Mouse (Mus musculus) stomach, embryonic 15.5 days (tissue): ENCODE measurements around the gene Tet1. TPM values are rescaled to one million over a fixed set of nuclear protein-coding genes. Genes with fewer than 3 reads are reported as not detected.
A peak's percentile ranks its signal among the peaks of the same experiment; 100 is the strongest.

Experiments used
- ATAC-seq: fragments of 200-750 bp; cut with Nextera tagmentation; 2 replicates; pipeline ENCODE4 v1.8.0; 2017; ENCODE audit warnings: low read depth, moderate number of reproducible peaks, moderate TSS enrichment; ENCODE audit not compliant: insufficient read depth, low FRiP score
- H3K27ac ChIP-seq: fragments of 300-500 bp; sonication (generic); 2 replicates; pipeline ENCODE4 v1.5.1; 2015; ENCODE audit warnings: mild to moderate bottlenecking, inconsistent platforms
- H3K27me3 ChIP-seq: fragments of 300-500 bp; sonication (generic); replicated peaks from 2 replicates; pipeline ENCODE4 v1.6.1; 2015; ENCODE audit warnings: inconsistent platforms
- H3K36me3 ChIP-seq: fragments of 300-500 bp; sonication (generic); 2 replicates; pipeline ENCODE4 v1.6.1; 2015; ENCODE audit warnings: inconsistent platforms
- H3K4me1 ChIP-seq: fragments of 300-500 bp; sonication (generic); 2 replicates; pipeline ENCODE4 v1.6.1; 2015; ENCODE audit warnings: inconsistent platforms
- H3K4me2 ChIP-seq: fragments of 300-500 bp; sonication (generic); 2 replicates; pipeline ENCODE4 v1.6.1; 2015; ENCODE audit warnings: mild to moderate bottlenecking, inconsistent platforms
- H3K4me3 ChIP-seq: fragments of 300-500 bp; sonication (generic); replicated peaks from 2 replicates; pipeline ENCODE4 v1.5.1; 2015; ENCODE audit warnings: inconsistent platforms
- H3K9ac ChIP-seq: fragments of 300-500 bp; sonication (generic); 2 replicates; pipeline ENCODE4 v1.6.1; 2015; ENCODE audit warnings: inconsistent platforms
- H3K9me3 ChIP-seq: fragments of 300-500 bp; sonication (generic); 2 replicates; pipeline ENCODE4 v1.6.1; 2016; ENCODE audit warnings: inconsistent platforms
- WGBS: fragments of 180-500 bp; shearing (Covaris S2); methylation state at CpG from one replicate; pipeline ENCODE4 v1.1.7; 2015; 5-methylcytosine and 5-hydroxymethylcytosine counted together
- polyA plus RNA-seq: library from polyadenylated mRNA; unstranded; fragments of >200 nt; fragmentation: Nextera tagmentation; extraction: Ambion mirVana; gene quantifications from 2 replicates; pipeline ENCODE4 v1.2.1, GENCODE M21; 2015

The Tet1 gene
- polyA plus RNA-seq, 1 experiment from 2014 or later = 17.7 TPM

DNA sequence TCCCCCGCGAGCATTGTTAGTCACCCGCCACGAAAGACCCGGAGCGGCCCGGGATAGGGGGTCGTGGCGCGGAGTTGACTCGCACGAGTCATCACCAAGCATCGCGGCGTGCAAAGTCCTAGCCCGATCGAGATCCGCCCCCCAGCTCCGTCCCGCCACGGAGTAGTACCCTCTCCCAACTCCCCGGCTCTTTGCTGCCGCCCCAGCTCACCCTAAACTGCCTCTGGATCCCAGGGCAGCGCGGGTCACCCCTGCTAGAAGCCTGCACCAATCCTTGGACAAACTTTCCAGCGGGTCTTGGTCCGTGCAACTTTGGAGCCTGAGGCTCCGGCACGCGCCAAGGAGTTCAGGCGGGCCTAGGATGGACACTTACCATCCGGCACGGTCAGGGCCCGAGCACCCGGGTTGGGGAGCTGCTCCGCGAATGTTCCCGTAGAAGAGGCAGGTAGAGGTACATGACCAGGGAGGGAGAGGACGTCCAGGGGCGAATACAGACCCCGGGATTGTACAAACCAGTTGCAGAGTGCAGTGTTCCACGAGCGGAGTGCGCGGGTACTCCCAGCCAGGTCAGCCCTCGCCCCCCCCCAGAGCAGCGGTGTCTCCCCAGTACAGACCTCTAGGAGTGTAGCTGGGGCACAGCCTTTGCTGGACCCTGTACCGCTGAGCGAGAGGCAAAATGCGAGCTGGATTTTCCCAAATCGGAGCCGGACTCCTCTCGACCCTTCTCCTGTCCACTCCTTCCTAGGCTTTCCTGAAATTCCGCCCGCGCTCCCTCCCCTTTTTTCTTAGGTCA is 21.8 kb downstream of the Tet1 start:
- Histone ChIP-seq H3K4me2 (peak overlapping the region; percentile 98), H3K36me3 (no peaks in the 10 kb centered on the region), H3K9ac (peak overlapping the region; percentile 44), H3K4me3 (peak overlapping the region; percentile 65), H3K9me3 (no peaks in the 10 kb centered on the region), H3K4me1 (peaks cover 5% of the 10 kb centered on the region; the same call in 1 of the 2 replicates), H3K27ac (peak overlapping the region; percentile 31; the same call in 1 of the 2 replicates), H3K27me3 (no peaks in the 10 kb centered on the region)
- under 1% methylated on average over 56 of the region's 56 CpGs for WGBS
- ATAC-seq = peak; percentile 84; the same call in 1 of the 2 replicates

DNA sequence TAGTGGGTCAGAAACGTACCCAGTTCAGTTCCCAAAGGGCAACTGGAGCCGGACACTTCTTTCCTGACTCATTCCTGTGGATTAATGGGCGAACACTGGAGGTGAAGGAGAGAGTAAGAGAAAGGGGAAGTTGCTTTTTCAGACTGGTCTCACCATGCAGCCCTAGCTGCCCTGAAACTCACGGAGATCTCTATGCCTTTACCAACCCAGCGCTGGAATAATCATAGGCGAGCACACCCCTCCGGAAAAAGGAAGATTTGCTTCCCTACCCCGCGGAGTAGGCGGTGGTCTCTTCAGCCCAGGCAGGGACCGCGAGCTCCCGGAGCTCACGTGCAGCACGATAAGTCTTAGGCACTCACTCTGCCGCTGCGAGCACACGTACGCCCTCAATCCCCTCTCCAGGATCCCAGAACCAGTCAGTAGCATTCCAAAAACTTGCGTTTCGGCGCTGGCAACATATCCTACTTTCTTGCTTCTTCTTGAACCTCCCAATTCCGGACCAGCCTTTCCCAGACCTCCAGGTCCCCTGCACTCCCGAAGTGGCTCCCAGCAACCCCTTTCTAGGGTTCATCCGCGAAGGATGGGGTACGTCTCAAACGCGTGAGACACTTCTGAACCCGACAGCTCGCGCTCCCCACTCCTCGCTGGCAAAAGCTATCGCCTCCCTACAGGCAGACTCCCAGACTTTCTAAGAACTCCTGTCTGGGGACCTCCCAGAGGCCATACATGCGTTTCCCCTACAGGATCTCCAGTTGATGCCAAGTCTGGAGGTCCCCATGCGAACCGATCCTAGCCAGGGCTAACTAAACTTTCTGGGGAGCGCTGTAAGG is 22.6 kb downstream of the Tet1 start:
- 0 out of 2 replicates have a peak overlapping the region, but pooled peaks have one; percentile 31 for H3K27ac ChIP-seq
- no peaks in the 10 kb centered on the region for H3K9me3 ChIP-seq
- H3K36me3 ChIP-seq = no peaks in the 10 kb centered on the region
- ATAC-seq = peak; percentile 24; the same call in 1 of the 2 replicates
- H3K9ac ChIP-seq = peak overlapping the region; percentile 44
- peak overlapping the region; percentile 65 for H3K4me3 ChIP-seq
- under 1% methylated on average over 38 of the region's 38 CpGs for WGBS
- H3K4me2 ChIP-seq = peak overlapping the region; percentile 98
- peaks cover 5% of the 10 kb centered on the region; the same call in 1 of the 2 replicates for H3K4me1 ChIP-seq
- H3K27me3 ChIP-seq = no peaks in the 10 kb centered on the region

DNA sequence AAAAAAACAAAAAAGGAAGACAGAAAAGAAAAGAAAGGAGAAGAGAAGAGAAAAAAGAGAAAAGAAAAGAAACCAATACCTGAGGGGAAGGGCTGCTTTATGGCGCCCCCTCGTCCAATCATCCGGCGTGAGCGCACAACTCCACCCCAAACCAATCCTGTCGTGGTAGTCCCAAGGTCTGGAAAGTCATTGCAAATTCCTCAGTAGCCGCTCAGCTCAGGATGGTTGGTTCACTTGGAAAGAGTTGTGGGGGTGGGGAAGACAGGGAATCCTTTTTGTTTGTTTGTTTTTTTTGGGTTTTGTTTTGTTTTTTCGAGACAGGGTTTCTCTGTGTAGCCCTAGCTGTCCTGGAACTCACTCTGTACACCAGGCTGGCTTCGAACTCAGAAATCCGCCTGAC is 23.3 kb downstream of the Tet1 start:
- peaks cover 5% of the 10 kb centered on the region; the same call in 1 of the 2 replicates for H3K4me1 ChIP-seq
- no peak overlapping the region for H3K27ac ChIP-seq
- no peaks in the 10 kb centered on the region for H3K36me3 ChIP-seq
- H3K4me2 ChIP-seq = peak overlapping the region; percentile 98
- H3K4me3 ChIP-seq = peak overlapping the region; percentile 65
- ATAC-seq = no peak
- H3K27me3 ChIP-seq = no peaks in the 10 kb centered on the region
- no peaks in the 10 kb centered on the region for H3K9me3 ChIP-seq
- no peak overlapping the region for H3K9ac ChIP-seq
- 33% methylated on average over 10 of the region's 10 CpGs for WGBS

DNA sequence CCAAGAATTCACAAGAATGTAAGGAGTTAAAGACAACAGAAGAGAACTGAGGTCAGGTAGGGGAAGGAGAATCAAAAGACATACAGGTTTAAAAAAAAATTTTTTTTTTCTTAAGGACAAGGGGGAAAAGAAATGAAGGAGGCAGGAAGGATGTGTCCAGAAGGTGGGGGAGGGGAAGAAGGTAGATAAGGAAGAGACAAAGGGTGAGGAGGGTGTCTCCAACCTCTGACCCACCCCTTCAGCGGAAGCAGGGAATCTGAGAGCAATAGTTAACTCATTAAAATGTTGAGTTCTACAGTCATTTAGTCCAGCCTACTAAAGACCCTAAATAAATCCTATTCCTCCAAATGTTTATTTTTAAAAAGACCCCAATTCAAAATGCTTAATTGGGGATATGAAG is 24.3 kb downstream of the Tet1 start:
- ATAC-seq = no peak
- H3K27me3 ChIP-seq = no peaks in the 10 kb centered on the region
- 63% methylated on average over 1 of the region's 1 CpGs for WGBS
- H3K9ac ChIP-seq = no peak overlapping the region
- peaks cover 5% of the 10 kb centered on the region; the same call in 1 of the 2 replicates for H3K4me1 ChIP-seq
- no peak overlapping the region for H3K4me2 ChIP-seq
- H3K36me3 ChIP-seq = no peaks in the 10 kb centered on the region
- no peaks in the 10 kb centered on the region for H3K9me3 ChIP-seq
- no peak overlapping the region for H3K27ac ChIP-seq
- no peak overlapping the region for H3K4me3 ChIP-seq

DNA sequence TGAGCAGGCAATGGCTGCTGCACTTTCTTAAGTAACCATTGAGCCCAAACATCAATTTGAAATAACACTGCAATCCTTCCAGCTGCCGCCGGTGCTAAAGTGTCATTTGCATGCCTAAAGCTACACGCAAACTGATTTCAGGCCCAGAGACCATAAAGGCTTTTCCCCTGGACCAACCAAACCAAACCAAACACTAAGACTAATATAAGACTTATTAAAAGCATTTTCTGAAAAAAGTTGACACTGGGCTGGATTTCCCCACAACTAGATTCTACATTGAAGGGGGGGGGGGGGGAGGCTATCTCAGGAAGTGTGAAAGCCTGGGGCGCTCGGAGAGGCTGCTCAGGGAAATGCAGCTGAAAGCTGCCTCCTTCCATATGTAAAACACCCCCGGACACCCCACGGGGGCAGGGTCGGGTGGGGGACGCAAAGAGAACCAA is 24.8 kb downstream of the Tet1 start:
- H3K27ac ChIP-seq = no peak overlapping the region
- H3K4me1 ChIP-seq = peaks cover 5% of the 10 kb centered on the region; the same call in 1 of the 2 replicates
- ATAC-seq = no peak
- 22% methylated on average over 9 of the region's 9 CpGs for WGBS
- H3K27me3 ChIP-seq = no peaks in the 10 kb centered on the region
- no peaks in the 10 kb centered on the region for H3K36me3 ChIP-seq
- H3K4me2 ChIP-seq = no peak overlapping the region
- H3K9ac ChIP-seq = no peak overlapping the region
- no peaks in the 10 kb centered on the region for H3K9me3 ChIP-seq
- no peak overlapping the region for H3K4me3 ChIP-seq

DNA sequence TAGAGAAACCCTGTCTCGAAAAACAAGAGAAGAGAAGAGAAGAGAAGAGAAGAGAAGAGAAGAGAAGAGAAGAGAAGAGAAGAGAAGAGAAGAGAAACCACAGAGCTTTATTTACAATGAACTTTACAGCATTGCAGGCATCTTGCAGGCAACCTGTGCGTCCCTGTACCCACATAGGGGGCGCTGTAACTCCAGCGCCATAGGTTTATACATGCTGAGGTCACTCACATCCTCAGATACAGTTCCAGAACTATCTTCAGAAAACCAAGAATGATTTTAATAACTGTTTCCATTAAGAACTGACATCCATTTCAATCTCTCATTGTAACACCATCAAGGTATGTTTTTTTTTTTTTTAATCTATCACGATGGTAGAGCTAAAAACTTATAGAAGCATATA is 27.6 kb downstream of the Tet1 start:
- no peak overlapping the region for H3K9ac ChIP-seq
- H3K9me3 ChIP-seq = no peaks in the 10 kb centered on the region
- no peaks in the 10 kb centered on the region for H3K36me3 ChIP-seq
- no peak for ATAC-seq
- H3K4me3 ChIP-seq = no peak overlapping the region
- H3K27ac ChIP-seq = no peak overlapping the region
- peaks cover 5% of the 10 kb centered on the region; the same call in 1 of the 2 replicates for H3K4me1 ChIP-seq
- no peak overlapping the region for H3K4me2 ChIP-seq
- no peaks in the 10 kb centered on the region for H3K27me3 ChIP-seq
- WGBS = 47% methylated on average over 5 of the region's 5 CpGs

DNA sequence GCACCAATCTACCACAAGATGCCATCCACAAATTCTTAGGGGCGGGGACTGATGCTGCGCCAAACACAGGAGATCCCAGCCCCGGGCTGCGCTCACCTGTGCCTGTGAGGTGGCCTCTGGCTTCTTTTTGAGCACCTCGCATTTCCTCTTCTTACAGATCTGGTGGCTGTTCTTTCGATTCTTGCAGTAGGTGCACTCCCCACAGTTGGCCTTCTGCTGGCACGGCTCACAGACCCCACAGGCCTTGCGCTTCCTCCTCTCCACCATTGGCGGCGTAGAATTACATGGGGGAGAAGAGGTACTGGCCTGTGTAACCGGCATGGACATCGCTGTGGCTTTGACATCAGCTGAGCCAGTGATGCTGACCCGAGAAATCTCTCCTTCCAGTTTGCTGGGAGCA is 30.7 kb downstream of the Tet1 start:
- no peak overlapping the region for H3K27ac ChIP-seq
- H3K36me3 ChIP-seq = no peaks in the 10 kb centered on the region
- no peak for ATAC-seq
- no peaks in the 10 kb centered on the region for H3K4me1 ChIP-seq
- WGBS = 88% methylated on average over 13 of the region's 13 CpGs
- H3K9me3 ChIP-seq = no peaks in the 10 kb centered on the region
- H3K27me3 ChIP-seq = no peaks in the 10 kb centered on the region
- H3K4me3 ChIP-seq = no peak overlapping the region
- H3K4me2 ChIP-seq = no peak overlapping the region
- no peak overlapping the region for H3K9ac ChIP-seq

DNA sequence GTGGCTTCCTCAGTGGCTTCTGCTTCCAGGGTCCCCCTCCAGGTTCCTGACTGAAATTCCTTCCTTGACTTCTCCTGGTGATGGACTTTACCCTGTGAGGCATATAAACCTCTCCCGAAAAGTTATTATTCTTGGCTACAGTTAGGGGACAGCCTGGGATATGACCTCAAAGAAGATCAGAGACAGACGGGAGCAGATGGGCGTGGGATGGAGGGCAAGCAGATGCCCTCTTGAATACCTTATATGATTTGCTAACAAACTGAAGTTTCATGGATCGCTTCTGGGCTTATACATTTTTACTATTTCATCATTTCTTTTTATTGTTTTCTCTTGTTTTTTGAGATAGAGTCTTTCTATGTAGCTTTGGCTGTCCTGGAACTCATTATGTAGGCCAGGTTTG is 33.2 kb downstream of the Tet1 start:
- no peaks in the 10 kb centered on the region for H3K36me3 ChIP-seq
- 83% methylated on average over 4 of the region's 4 CpGs for WGBS
- no peak overlapping the region for H3K4me3 ChIP-seq
- no peak overlapping the region for H3K4me2 ChIP-seq
- H3K4me1 ChIP-seq = no peaks in the 10 kb centered on the region
- no peaks in the 10 kb centered on the region for H3K27me3 ChIP-seq
- no peaks in the 10 kb centered on the region for H3K9me3 ChIP-seq
- no peak overlapping the region for H3K27ac ChIP-seq
- H3K9ac ChIP-seq = no peak overlapping the region
- ATAC-seq = no peak

DNA sequence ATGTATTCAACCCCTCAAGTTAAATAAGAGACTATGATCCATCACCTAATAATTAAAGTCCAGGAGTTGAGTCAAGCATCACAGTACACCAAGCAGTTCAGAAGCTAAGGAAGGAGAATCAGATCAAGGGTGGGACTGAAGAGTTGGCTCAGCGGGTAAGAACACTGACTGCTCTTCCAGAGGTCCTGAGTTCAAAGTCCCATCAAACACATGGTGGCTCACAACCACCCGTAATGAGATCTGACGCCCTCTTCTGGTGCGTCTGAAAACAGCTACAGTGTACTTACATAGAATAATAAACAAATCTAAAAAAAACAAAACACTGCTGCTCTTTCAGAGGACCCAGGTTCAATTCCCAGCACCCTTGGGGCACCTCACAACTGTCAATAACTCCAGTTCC is 34.0 kb downstream of the Tet1 start:
- H3K4me1 ChIP-seq = no peaks in the 10 kb centered on the region
- no peak overlapping the region for H3K9ac ChIP-seq
- no peak overlapping the region for H3K27ac ChIP-seq
- no peak overlapping the region for H3K4me3 ChIP-seq
- ATAC-seq = no peak
- no peak overlapping the region for H3K4me2 ChIP-seq
- H3K27me3 ChIP-seq = no peaks in the 10 kb centered on the region
- no peaks in the 10 kb centered on the region for H3K9me3 ChIP-seq
- H3K36me3 ChIP-seq = no peaks in the 10 kb centered on the region
- 83% methylated on average over 4 of the region's 4 CpGs for WGBS

DNA sequence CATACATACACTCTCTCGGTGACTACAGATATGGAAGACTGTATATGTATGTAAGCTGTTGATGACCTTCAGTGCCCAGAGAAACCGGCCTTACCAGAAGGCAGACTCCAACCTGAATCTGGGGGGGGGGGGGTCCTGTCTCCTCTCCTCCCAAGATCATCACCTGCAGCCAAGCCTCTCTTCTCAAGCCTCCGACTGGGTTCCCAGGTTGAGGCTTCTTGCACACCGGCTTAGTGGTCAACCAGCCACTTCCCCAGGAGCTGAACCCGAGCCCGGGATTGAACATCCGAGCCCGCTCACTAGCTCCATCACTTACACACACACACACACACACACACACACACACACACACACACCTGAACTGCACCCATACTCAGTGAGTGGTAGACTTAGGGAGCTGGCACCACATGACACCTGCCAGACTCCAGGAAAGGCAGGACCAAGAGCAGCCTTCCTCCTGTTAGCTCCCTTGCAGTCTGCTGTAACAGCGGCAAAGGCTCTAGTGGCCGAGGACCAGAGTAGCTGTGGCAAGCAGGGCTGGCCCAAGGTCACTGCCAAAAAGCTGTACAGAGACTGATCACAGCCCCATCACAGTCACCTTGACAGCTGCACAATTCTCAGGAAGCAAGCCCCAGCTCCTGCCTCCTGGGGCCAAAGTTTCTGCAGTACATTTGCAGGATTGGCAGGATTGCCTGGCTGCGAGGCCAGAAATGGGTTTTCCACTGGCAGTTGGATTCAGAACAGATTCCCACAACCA is 42.6 kb downstream of the Tet1 start:
- peak overlapping the region; percentile 87 for H3K27ac ChIP-seq
- H3K4me3 ChIP-seq = peak overlapping the region; percentile 50
- H3K36me3 ChIP-seq = no peaks in the 10 kb centered on the region
- no peak overlapping the region for H3K9ac ChIP-seq
- ATAC-seq = 0 out of 2 replicates have a peak, but pooled peaks have one; percentile 24
- WGBS = 30% methylated on average over 11 of the region's 11 CpGs
- H3K27me3 ChIP-seq = no peaks in the 10 kb centered on the region
- peak overlapping the region; percentile 83 for H3K4me2 ChIP-seq
- H3K4me1 ChIP-seq = peaks cover 21% of the 10 kb centered on the region
- no peaks in the 10 kb centered on the region for H3K9me3 ChIP-seq

DNA sequence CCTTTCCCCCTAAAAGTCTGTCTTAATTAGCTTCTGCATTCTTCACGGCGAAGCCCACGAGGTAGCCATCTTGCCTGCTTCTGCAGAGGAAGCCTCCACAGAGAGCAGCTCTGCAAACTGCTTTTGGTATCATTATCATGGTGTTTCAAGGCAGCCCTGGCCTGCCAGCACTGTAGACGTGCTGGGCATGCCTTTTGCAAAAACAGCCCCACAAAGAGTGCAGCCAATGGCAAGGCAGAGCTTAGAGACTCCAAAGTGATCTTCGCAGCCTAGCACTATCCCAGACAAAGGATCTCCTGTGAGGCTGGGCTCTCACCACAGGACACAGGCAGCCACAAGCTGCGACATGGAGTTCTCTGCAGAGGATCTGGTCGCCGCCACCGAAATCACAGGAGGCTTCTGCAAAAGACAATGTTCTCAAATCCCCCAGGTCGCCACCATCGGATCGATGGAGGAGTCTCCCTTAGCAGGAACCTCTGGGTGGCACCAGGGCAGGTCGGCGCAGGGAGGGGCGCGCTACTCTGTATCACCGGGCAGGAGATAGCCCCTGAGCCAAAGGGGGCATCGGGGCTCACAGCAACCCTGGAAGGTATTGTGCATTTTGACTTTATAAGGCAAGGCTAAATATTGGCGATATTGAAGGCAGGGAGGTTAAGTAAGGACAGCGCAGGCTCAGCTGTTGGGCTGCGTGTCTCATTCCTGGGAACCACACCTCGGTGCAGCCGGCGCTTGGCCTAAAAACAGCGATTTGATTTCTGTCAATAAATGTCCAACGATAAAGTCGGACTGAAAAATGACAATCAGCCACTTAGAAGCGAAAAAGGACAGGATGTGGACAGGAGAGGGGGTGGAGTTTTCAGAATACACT is 43.4 kb downstream of the Tet1 start:
- Histone ChIP-seq H3K4me1 (peaks cover 21% of the 10 kb centered on the region), H3K9ac (peak overlapping the region; percentile 51; the same call in 1 of the 2 replicates), H3K36me3 (no peaks in the 10 kb centered on the region), H3K27me3 (no peaks in the 10 kb centered on the region), H3K4me3 (peak overlapping the region; percentile 50), H3K4me2 (peak overlapping the region; percentile 83), H3K27ac (peak overlapping the region; percentile 87), H3K9me3 (no peaks in the 10 kb centered on the region)
- peak; percentile 93 for ATAC-seq
- under 1% methylated on average over 28 of the region's 28 CpGs for WGBS
